Mouse (Mus musculus) E14TG2a.4 (cell line): ENCODE measurements around the gene Fam216a.

Experiments
- H3K27me3 ChIP-seq: 2 replicates; pipeline ENCODE4 v1.6.1; 2014; ENCODE audit warnings: low read length, control low read depth; ENCODE audit not compliant: insufficient read depth
- H3K36me3 ChIP-seq: 2 replicates; pipeline ENCODE4 v1.6.1; 2014; ENCODE audit warnings: low read length, control low read depth; ENCODE audit not compliant: insufficient read depth
- H3K4me1 ChIP-seq: replicated peaks from 2 replicates; pipeline ENCODE4 v1.6.1; 2014; ENCODE audit warnings: low read depth, low read length, control low read depth
- H3K4me3 ChIP-seq: replicated peaks from 2 replicates; pipeline ENCODE4 v1.5.1; 2014; ENCODE audit warnings: mild to moderate bottlenecking, low read length
- H3K9me3 ChIP-seq: 2 replicates; pipeline ENCODE4 v1.6.1; 2014; ENCODE audit warnings: low read length, control low read depth
- CTCF ChIP-seq: conservative IDR thresholded peaks from 2 replicates; pipeline ENCODE4 v1.5.1; 2014; ENCODE audit warnings: low read length
- NANOG ChIP-seq: IDR thresholded peaks from 2 replicates; pipeline ENCODE4 v1.6.1; 2014; ENCODE audit warnings: borderline replicate concordance, low read length, mixed read lengths
- POU5F1 ChIP-seq: IDR thresholded peaks from 2 replicates; pipeline ENCODE4 v1.6.1; 2014; ENCODE audit warnings: low read length, borderline replicate concordance

The Fam216a gene

DNA sequence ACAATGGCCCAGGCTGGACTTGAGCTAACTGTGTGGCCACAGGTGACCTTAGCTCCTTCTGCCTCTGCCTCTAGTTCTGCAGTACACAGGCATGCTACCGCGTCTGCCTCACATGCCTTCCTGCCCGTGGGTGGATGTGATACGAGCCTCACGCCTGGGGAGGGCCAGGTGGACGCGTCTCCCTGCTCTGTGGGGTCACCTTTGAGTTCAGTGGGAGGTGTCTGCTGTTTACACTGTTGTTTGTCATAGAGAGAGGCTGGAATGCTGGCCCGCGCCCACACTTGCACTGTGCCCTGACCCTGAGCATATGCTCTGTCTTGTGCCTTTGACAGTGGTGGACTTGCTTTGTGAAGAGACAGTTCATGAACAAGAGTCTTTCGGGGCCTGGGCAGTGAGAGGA is 33.4 kb upstream of the Fam216a start:
- no peaks in the 10 kb centered on the region for H3K9me3 ChIP-seq
- TF ChIP-seq NANOG (no peak), CTCF (no peak), POU5F1 (no peak)
- H3K4me3 ChIP-seq = no peak overlapping the region
- H3K27me3 ChIP-seq = no peaks in the 10 kb centered on the region
- peaks cover 21% of the 10 kb centered on the region for H3K4me1 ChIP-seq
- H3K36me3 ChIP-seq = peaks cover 69% of the 10 kb centered on the region

DNA sequence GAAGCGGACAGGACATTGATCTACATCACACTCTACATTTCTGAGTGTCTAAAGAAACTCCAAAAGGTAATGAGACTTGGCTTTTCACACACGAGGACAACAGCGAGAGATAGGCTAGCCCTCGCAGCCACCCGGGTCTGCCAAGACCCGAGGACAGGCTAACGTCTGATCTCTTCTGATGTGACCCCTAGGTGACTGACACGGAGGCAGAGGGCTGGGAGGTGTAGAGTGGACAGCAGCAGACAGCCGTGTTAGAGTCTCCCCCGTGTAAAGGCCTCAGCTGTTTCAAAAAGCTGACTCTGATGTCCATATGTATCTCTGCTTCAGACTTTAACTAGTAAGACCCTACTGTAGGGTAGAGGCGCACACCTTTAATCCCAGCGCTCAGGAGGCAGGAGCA is 31.2 kb upstream of the Fam216a start:
- no peak overlapping the region for H3K4me3 ChIP-seq
- peaks cover 18% of the 10 kb centered on the region for H3K4me1 ChIP-seq
- no peaks in the 10 kb centered on the region for H3K9me3 ChIP-seq
- H3K36me3 ChIP-seq = peaks cover 91% of the 10 kb centered on the region
- H3K27me3 ChIP-seq = no peaks in the 10 kb centered on the region
- TF ChIP-seq CTCF (no peak), NANOG (no peak), POU5F1 (no peak)

DNA sequence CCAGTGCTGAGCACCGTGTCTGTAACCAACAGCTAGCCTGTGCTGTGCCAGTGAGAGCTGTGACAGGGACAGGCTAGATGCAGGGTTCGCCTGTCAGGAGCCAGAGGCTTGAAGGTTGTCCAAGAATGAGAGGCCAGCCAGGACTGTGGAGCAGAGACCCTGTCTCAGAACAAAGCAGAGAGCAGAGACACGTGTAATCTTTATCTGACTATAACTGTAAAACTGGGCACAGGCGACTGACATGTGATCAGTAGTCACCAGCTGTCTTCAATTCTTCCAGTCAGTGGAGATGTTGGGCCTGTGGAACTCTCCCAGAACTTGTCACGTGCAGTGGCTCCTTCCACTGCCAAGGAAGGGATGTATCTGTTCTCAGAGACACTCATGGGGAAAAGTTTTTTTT is 30.6 kb upstream of the Fam216a start:
- peaks cover 22% of the 10 kb centered on the region for H3K4me1 ChIP-seq
- no peaks in the 10 kb centered on the region for H3K27me3 ChIP-seq
- H3K9me3 ChIP-seq = no peaks in the 10 kb centered on the region
- TF ChIP-seq CTCF (no peak), POU5F1 (no peak), NANOG (no peak)
- no peak overlapping the region for H3K4me3 ChIP-seq
- peaks cover 97% of the 10 kb centered on the region for H3K36me3 ChIP-seq

DNA sequence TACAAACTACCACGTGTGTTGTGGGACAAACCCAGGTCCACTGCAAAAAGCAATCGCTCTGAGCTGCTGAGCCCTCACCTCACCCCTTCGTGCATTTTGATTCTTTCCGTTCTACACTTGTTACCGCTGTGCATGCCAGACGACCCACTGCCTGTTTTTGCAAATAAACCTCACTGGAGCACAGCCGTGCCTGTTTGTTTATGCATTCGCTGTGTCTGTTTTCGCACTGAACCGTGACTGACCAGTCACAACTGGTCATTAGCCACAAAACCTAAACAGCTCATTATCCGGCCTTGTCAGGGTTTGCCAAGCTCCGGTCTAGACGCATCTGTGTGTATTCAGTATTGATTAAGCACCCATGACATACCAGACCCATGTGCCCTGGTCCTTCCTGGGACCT is 30.0 kb upstream of the Fam216a start:
- no peak for TF ChIP-seq CTCF
- Histone ChIP-seq H3K9me3 (no peaks in the 10 kb centered on the region), H3K4me1 (peaks cover 27% of the 10 kb centered on the region), H3K4me3 (no peak overlapping the region), H3K27me3 (no peaks in the 10 kb centered on the region), H3K36me3 (peaks cover 97% of the 10 kb centered on the region)

DNA sequence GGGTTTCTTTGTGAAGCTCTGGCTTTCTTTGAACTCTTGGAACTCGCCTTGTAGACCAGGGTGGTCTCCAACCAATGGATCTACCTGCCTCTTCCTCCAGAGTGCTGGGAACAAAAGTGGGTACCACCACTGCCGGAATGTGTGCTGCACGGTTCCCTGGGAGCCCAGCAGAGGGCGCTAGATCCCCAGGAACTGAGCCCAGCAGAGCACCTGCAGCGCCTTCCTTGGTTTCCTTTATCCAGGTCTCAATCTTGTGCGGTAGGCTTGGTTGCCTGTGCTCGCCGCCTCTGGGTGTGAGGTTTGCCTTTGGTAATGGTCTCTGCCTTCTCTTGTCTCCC is 29.1 kb upstream of the Fam216a start:
- H3K4me3 ChIP-seq = no peak overlapping the region
- no peaks in the 10 kb centered on the region for H3K9me3 ChIP-seq
- no peak for TF ChIP-seq NANOG
- no peak for TF ChIP-seq POU5F1
- TF ChIP-seq CTCF = peak; percentile 99
- peaks cover 95% of the 10 kb centered on the region for H3K36me3 ChIP-seq
- H3K27me3 ChIP-seq = no peaks in the 10 kb centered on the region
- H3K4me1 ChIP-seq = peaks cover 36% of the 10 kb centered on the region

DNA sequence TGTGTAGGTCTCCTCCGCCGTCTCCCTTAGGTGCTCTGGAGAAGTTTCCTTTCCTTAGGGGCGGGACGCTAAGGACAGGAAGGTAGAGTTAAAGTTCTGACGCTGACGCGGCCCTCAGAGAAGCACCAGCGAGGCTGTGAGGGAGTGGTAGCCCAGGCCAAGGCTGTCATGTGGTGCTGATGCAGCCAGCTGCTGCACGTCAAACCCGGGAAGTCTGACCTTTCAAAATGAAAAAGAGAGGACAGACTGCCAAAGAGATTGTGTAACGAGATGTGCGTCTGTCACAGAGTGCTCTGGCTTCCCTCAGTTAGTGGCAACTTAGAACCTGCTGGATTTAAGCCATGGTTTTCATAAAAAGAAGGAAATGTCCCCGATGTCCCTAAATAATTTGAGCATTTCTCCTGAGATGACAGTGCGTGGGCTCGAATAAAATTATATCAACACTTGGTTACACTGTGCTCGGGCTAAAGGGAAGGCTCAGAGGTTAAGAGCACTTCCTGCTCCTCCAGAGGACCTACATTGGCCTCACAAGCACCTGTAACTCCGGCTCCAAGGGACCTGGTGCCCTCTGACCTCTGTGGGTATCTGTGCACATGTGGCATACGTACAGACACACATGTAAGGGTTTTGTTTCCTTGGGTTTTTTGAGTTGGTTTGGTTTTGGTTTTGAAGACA is 28.6 kb upstream of the Fam216a start:
- Histone ChIP-seq H3K4me1 (peaks cover 40% of the 10 kb centered on the region), H3K9me3 (no peaks in the 10 kb centered on the region), H3K27me3 (no peaks in the 10 kb centered on the region), H3K4me3 (peak overlapping the region; percentile 1; the same call in 1 of the 2 replicates), H3K36me3 (peaks cover 90% of the 10 kb centered on the region)
- no peak for TF ChIP-seq POU5F1
- no peak for TF ChIP-seq CTCF
- no peak for TF ChIP-seq NANOG

DNA sequence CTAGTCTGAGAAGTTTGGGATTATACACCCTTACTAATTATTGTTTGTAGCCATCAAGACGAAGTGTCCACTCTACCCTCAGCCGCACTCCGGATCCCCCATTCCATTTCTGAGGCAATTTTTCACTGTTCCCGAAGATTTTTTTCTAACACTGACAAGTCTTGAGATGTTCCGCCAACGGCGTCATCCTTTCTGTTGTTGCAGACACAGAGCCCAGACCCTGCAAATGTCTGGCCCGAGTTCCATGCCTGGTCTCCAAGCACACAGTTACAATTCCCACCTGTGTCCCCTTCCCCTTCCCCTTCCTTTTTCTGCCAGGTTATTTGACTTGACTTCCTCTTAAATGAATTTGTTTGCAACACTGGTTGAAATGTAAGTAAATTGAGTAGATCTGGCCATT is 27.7 kb upstream of the Fam216a start:
- Histone ChIP-seq H3K36me3 (peaks cover 87% of the 10 kb centered on the region), H3K9me3 (no peaks in the 10 kb centered on the region), H3K4me1 (peaks cover 46% of the 10 kb centered on the region), H3K27me3 (no peaks in the 10 kb centered on the region), H3K4me3 (peak overlapping the region; percentile 1; the same call in 1 of the 2 replicates)
- TF ChIP-seq NANOG (no peak), CTCF (no peak), POU5F1 (no peak)

DNA sequence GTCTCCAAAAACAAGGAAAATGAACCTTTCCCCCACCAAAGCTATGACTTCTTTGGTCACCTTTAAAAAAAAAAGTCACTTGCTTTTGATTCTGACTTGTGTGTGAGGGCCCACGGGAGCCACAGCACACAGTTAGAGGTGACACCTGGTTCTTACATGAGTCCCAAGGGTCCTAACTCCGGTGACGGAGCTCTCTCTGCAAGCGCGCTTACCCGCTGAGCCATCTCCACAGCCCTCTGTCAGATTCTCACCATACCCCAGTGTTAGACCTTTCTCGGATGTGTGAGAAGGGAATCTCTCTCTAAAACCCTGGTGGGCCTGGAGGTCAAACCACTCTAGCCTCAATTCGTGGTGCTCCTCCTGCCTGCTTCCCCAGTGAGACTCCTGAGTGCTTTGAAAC is 25.3 kb upstream of the Fam216a start:
- H3K4me3 ChIP-seq = no peak overlapping the region
- TF ChIP-seq POU5F1 (no peak), NANOG (no peak), CTCF (no peak)
- peaks cover 62% of the 10 kb centered on the region for H3K4me1 ChIP-seq
- H3K27me3 ChIP-seq = no peaks in the 10 kb centered on the region
- H3K9me3 ChIP-seq = no peaks in the 10 kb centered on the region
- H3K36me3 ChIP-seq = peaks cover 70% of the 10 kb centered on the region

DNA sequence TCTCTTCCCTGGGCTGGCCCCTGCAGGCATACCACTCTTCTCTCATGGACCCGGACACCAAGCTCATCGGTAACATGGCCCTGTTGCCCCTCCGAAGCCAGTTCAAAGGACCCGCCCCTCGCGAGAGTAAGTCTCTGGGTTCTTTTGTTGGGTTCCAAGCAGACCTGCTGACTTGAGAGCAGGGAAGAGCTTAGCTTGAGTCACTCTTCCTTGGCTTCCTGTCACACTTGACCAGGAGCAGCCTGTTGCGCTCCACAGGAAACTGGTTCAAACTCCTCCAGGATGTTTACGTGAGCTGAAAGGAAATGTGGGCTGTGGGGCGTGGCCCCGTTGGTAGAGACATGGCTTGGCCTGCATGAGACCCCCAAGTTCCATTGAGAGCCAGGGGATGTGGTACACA is 24.6 kb upstream of the Fam216a start:
- peaks cover 63% of the 10 kb centered on the region for H3K36me3 ChIP-seq
- H3K4me1 ChIP-seq = peaks cover 65% of the 10 kb centered on the region
- H3K27me3 ChIP-seq = no peaks in the 10 kb centered on the region
- H3K9me3 ChIP-seq = no peaks in the 10 kb centered on the region
- peak overlapping the region; percentile 59 for H3K4me3 ChIP-seq
- TF ChIP-seq POU5F1 = no peak
